Mouse (Mus musculus) left cerebral cortex, adult 18-20 months (tissue): ENCODE data around the gene Ctcf. TPM values are rescaled to one million over a fixed set of nuclear protein-coding genes. Genes with fewer than 3 reads are reported as not detected.
A peak's percentile ranks its signal among the peaks of the same experiment; 100 is the strongest.
"Not testable (repeated sequence)": the region's sequence is repeated elsewhere in the genome, so short reads cannot be mapped to it uniquely, and the experiment has no call there.

Source experiments
- DNase-seq, 2 experiments: peaks; one replicate each; pipeline ENCODE4 v3.0.0; 2021 to 2022; ENCODE audit warnings: low spot score in 2 of 2, mixed read lengths in 1 of 2
- long read RNA-seq, 2 experiments: library from polyadenylated mRNA; stranded (forward); transcript quantifications; one replicate each; pipeline ENCODE4 v2.0.0; 2021
- total RNA-seq, 2 experiments: library from RNA; stranded (reverse); gene quantifications; 2 replicates each; pipeline ENCODE4 v1.2.3; 2021

Ctcf gene
- total RNA-seq: 10 to 100 TPM; 68.0 to 68.4 TPM
- long read RNA-seq, experiment 1, transcript Ctcf-201 (12 exons, 3,782 nt): major isoform, 21 of 57 reads
- long read RNA-seq, experiment 1, partial matches to known transcripts: 12 of 57 reads
- long read RNA-seq, experiment 1, other reads (novel, unspliced or antisense): 24 of 57 reads
- long read RNA-seq, experiment 2, transcript Ctcf-201 (12 exons, 3,782 nt): major isoform, 10 of 32 reads
- long read RNA-seq, experiment 2, partial matches to known transcripts: 5 of 32 reads
- long read RNA-seq, experiment 2, other reads (novel, unspliced or antisense): 17 of 32 reads

DNA sequence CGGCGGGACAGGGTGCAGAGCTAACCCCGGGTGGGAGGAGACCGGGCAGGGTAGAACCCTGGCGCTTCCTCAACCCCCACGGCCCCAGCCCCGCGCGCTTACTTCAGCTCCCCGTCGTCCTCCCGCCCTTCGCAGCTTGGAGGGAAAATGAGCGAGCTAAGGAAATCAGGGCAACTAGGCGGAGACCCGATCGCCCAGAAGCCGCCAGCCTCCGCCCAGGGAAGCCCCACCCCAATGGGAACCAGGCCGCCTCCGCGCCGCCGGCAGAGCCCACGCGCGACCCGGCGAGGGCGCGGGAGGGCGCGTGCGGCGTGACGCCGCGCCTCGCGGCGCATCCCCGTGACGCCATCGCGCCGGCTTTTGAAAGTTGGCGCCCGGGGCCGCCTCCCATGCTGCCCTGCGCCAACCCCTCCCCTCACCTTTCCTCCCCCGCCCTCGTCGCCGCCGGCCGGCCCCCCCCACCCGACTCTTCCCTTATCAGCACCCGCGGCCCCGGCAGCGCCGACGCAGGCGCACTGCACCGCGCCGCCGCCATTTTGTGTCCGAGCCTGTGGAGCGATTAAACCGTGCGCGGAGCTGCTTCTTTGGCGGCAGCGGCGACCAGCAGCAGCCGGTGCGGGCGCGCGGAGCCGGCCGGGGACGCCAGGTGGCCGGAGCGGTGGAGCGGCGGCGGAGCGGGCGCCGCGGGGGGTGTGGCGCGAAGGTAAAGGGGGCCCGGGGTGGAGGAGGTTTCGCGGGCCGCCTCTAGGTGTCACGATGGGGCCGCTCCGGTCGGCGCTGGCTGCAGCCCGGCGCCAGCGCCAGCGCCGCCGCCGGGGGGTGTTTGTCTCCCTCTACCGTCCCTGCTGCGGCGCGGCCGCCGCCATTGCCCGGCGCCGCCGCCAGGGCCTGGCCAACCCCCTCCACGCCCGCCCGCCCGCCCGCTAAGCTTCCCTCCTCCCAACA, at the start of gene Ctcf:
Gene Ctcf (plus strand): TSS at position 551 of the 945 bp plus-strand sequence.
- peak; percentile 83 to 92 for DNase-seq

- DNase-seq: no peak
Measured at GRCm38 (mm10) chr8:105592431-105592830, 43.9 kb upstream of the Ctcf start.

DNA sequence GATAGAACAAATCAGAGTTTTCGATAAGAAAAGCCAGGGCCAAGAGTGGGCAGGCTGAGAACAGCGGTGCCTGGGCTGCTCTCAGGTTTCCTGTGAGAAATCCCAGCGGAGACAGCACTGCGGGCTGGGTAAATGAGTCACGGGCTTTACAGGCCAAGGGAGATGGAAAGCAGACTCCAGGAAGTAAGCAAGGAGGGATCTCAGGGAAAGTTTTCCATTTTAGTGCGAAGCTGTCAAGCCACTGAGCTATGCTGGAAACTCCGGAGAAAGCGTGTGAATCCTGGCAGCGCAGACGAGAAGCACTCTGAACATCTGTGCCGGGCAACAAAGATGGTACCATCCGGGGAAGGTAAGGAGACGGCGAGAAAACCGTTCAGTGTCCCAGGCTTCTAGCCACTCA, 42.5 kb upstream of the Ctcf start:
- DNase-seq: no peak

- DNase-seq: no peak
Measured at GRCm38 (mm10) chr8:105594451-105595242, 41.7 kb upstream of the Ctcf start.

GRCm38 (mm10) chr8:105596362-105597034, 39.9 kb upstream of the Ctcf start:
- DNase-seq: no peak

GRCm38 (mm10) chr8:105598777-105599176, 37.6 kb upstream of the Ctcf start:
- DNase-seq: no peak

- no peak for DNase-seq
Measured at GRCm38 (mm10) chr8:105601301-105601700, 35.1 kb upstream of the Ctcf start.

- not testable (repeated sequence) for DNase-seq
Measured at GRCm38 (mm10) chr8:105602540-105602939, 33.8 kb upstream of the Ctcf start.

DNA sequence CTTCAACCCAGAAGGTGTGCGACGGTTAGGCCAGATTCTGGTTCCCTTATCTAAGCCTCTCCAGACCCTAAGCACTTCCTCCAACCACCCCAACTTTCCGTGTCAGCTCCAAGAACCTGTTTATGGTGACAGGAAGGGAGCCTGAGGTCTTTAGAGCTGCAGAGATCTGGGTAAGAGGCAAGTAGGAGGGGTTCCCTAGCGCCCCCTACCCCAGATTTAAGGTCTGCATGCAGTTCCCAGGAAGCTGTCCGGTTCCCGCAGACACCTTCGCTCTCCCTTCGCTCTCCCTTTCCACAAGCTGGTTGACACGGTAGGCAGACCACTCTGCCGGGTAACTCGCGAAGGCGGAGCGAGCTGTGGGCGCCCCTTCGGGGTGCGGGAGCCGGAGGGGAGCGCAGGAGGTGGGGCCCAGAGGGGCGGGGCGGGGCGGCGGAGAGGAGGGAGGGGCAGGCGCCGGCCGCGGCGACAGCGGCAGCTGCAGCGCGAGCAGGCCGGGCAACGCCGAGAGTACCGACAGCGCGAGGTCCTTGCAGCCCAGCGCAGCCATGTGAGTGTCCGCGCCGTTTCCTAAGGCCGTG, 31.5 kb upstream of the Ctcf start, which contains the start of gene Ripor1:
Gene Ripor1 (plus strand): TSS at position 452 of the 578 bp plus-strand sequence.
- peak; percentile 73 to 83 for DNase-seq

- no peak for DNase-seq
Measured at GRCm38 (mm10) chr8:105605491-105606188, 30.7 kb upstream of the Ctcf start.

GRCm38 (mm10) chr8:105606189-105607023, 30.0 kb upstream of the Ctcf start:
- peak; percentile 71 to 84 for DNase-seq

DNA sequence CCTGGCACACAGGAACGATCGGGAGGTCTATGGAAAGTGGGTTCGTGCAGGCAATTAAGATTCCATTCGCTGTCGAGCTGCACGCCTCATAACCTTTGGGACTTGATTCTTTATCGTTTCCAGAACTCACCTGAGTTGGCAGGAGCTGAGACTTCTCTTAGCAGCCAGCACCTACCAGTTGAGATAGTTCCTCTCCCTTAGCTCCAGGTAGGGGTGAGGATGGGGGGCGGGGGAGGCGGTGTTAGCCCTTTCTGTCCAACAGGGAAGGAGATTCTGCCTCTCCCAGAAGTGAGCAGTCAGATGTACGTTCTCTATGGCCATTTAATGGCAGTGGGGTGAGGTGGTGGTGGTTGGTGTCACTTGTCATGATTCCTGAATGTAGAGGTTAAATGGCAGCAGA, 29.3 kb upstream of the Ctcf start:
- no peak for DNase-seq

- DNase-seq: no peak
Measured at GRCm38 (mm10) chr8:105607684-105608083, 28.7 kb upstream of the Ctcf start.

- DNase-seq: no peak
Measured at GRCm38 (mm10) chr8:105609355-105609754, 27.0 kb upstream of the Ctcf start.

DNA sequence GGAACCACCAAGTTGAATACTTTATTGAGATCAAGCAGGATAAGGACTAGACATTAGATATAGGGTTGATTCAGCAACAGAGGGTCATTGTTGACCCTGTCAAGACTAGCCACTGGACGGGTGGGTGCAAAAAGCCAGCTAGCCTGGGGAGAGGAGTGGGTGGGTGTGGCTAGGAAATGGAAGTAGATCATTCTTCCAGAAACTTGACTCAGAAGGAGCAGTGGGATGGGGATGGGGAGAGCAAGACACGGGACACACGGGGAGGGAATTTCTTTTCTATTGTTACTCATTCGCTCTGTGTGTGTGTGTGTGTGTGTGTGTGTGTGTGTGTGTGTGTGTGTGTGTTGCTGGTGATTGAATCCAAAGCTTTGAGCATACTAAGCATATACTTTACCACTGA, 26.6 kb upstream of the Ctcf start:
- DNase-seq: no peak

- DNase-seq: no peak
Measured at GRCm38 (mm10) chr8:105611836-105612235, 24.5 kb upstream of the Ctcf start.

DNA sequence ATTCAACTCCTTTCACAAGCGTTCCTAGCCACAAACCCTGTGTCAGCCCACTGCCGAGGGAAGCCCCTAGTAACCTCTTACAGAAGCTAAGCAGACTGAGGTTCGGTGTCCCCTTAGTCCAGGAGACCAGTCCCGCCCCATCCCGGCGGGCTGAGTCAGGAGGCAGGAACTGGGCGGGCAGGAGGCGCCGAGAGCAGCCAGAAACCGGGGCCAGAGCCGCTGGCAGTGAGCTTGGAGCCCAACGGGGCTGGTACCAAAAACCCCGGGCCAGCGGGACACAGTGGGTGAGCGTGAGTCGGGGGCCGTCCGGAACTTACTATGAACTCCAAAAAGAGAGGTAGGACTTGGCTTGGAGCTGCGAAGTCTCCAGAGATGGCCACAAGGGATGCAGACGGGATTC, 23.3 kb upstream of the Ctcf start:
- no peak for DNase-seq

GRCm38 (mm10) chr8:105613830-105614511, 22.4 kb upstream of the Ctcf start:
- no peak for DNase-seq
